Mouse (Mus musculus): Measurements from ENCODE around the gene Ublcp1.

GRCm38 (mm10) chr11:44475467-44475866 is 5.2 kb upstream of the Ublcp1 start:
- no peak for TF ChIP-seq CTCF (IDR thresholded peaks at IDR 0.05; ENCODE audit: control insufficient read depth, insufficient read depth, low read length)
- TF ChIP-seq POLR2A (IDR thresholded peaks at IDR 0.05; ENCODE audit: borderline replicate concordance, control insufficient read depth, low read depth, low read length), result no peak

Measured in bone marrow, adult 2 months (tissue).